Comparison of ENCODE assay signal across 22 mouse cellular contexts in genomic region chr9:8054831-8055230, GRCm38 (mm10). TPM values are rescaled to one million over a fixed set of nuclear protein-coding genes. Genes with fewer than 3 reads are reported as not detected.
DNase-seq lines count a peak whose midpoint lies in the region; ATAC-seq and TF ChIP-seq lines count a peak whose summit lies in the region.
"Had no signal": no experiment of that assay in that cellular context is flagged by ENCODE, and none has a peak within 500 bp of the region (broad histone marks: within the 10 kb centered on the region; RNA-seq: fewer than 3 reads in every experiment).

No protein-coding gene starts in this region.

- no peaks in the 10 kb centered on the region for H3K27me3 ChIP-seq in limb, embryonic 14.5 days (ENCODE audit: control insufficient read depth, insufficient read depth, low read length)
- H3K27me3 ChIP-seq in limb, embryonic 10.5 days (ENCODE audit: low read depth, poor library complexity, severe bottlenecking) = no peaks in the 10 kb centered on the region
- no peaks in the 10 kb centered on the region for H3K27me3 ChIP-seq in stomach, postnatal 0 days (ENCODE audit: control insufficient read depth, insufficient read depth, low read length)
- H3K27me3 ChIP-seq: embryonic facial prominence, embryonic 12.5 days; heart, embryonic 12.5 days; Patski had no signal

- H3K27ac ChIP-seq in limb, embryonic 14.5 days (replicated peaks; ENCODE audit: low read depth, low read length) = no peak overlapping the region
- no peak overlapping the region for H3K27ac ChIP-seq in limb, embryonic 10.5 days
- peak overlapping the region; percentile 37; the same call in 1 of the 2 replicates for H3K27ac ChIP-seq in ES-E14 (ENCODE audit: insufficient read depth, low read depth, low read length, poor library complexity, severe bottlenecking)
- H3K27ac ChIP-seq in stomach, postnatal 0 days (replicated peaks) = no peak overlapping the region
- H3K27ac ChIP-seq: embryonic facial prominence, embryonic 12.5 days; gastrocnemius, adult 2 months; hindbrain, embryonic 14.5 days; layer of hippocampus, adult 2 months had no signal

- DNase-seq in limb, embryonic 14.5 days (ENCODE audit: low spot score) = peak; percentile 26
- DNase-seq in limb, embryonic 10.5 days (ENCODE audit: low spot score) = no peak
- DNase-seq in ES-E14 (ENCODE audit: low read depth, low spot score) = no peak
- peak; percentile 7 for DNase-seq in forelimb bud, embryonic 11.5 days (ENCODE audit: low read depth, low spot score)
- DNase-seq in stomach, postnatal 0 days (ENCODE audit: low spot score) = no peak
- DNase-seq in kidney, postnatal 10 days = no peak
- DNase-seq: adrenal gland, postnatal 25 days; cerebellum, adult 11-12 months; gastrocnemius, adult 2 months; heart, postnatal 14 days; kidney, adult 11 months; kidney, postnatal 14 days; liver, postnatal 0 days; lung, postnatal 4 days; thymus, postnatal 25 days had no signal

- H3K4me2 ChIP-seq in limb, embryonic 14.5 days (replicated peaks; ENCODE audit: low read depth, low read length, severe bottlenecking) = no peak overlapping the region
- no peak overlapping the region for H3K4me2 ChIP-seq in stomach, postnatal 0 days (replicated peaks; ENCODE audit: low read depth)
- H3K4me2 ChIP-seq: embryonic facial prominence, embryonic 12.5 days; heart, embryonic 12.5 days; hindbrain, embryonic 14.5 days; midbrain, embryonic 11.5 days had no signal

- H3K4me3 ChIP-seq in limb, embryonic 14.5 days (replicated peaks; ENCODE audit: low read length) = no peak overlapping the region
- no peak overlapping the region for H3K4me3 ChIP-seq in limb, embryonic 10.5 days
- no peak overlapping the region for H3K4me3 ChIP-seq in ES-E14 (ENCODE audit: insufficient read depth in 1 of 2, low read depth in 1 of 2, low read length in 2 of 2, poor library complexity in 1 of 2, severe bottlenecking in 1 of 2)
- no peak overlapping the region for H3K4me3 ChIP-seq in stomach, postnatal 0 days (ENCODE audit: low read depth, low read length)
- H3K4me3 ChIP-seq: embryonic facial prominence, embryonic 12.5 days; gastrocnemius, adult 2 months; heart, embryonic 12.5 days; layer of hippocampus, adult 2 months had no signal

- no peaks in the 10 kb centered on the region for H3K9me3 ChIP-seq in limb, embryonic 14.5 days (ENCODE audit: control insufficient read depth, low read length)
- H3K9me3 ChIP-seq in limb, embryonic 10.5 days (replicated peaks) = no peaks in the 10 kb centered on the region
- H3K9me3 ChIP-seq in ES-E14 (ENCODE audit: control insufficient read depth, insufficient read depth, low read depth, low read length) = no peaks in the 10 kb centered on the region
- no peaks in the 10 kb centered on the region for H3K9me3 ChIP-seq in stomach, postnatal 0 days (ENCODE audit: control insufficient read depth, low read length)
- H3K9me3 ChIP-seq: embryonic facial prominence, embryonic 12.5 days; heart, embryonic 12.5 days had no signal

- no peaks in the 10 kb centered on the region for H3K4me1 ChIP-seq in limb, embryonic 14.5 days (ENCODE audit: control insufficient read depth, insufficient read depth, low read length)
- H3K4me1 ChIP-seq in limb, embryonic 10.5 days = no peaks in the 10 kb centered on the region
- peaks cover 4 to 9% of the 10 kb centered on the region in 2 experiments; a peak in 2 of 4 replicates for H3K4me1 ChIP-seq in ES-E14 (ENCODE audit: control insufficient read depth in 2 of 2, insufficient read depth in 2 of 2, low read length in 2 of 2, poor library complexity in 1 of 2)
- no peaks in the 10 kb centered on the region for H3K4me1 ChIP-seq in stomach, postnatal 0 days (replicated peaks; ENCODE audit: control insufficient read depth, insufficient read depth)
- H3K4me1 ChIP-seq: embryonic facial prominence, embryonic 12.5 days had no signal

- 13% methylated on average over 1 of the region's 1 CpGs for WGBS in limb, embryonic 14.5 days
- WGBS in limb, embryonic 10.5 days = 21% methylated on average over 1 of the region's 1 CpGs
- 14% methylated on average over 1 of the region's 1 CpGs for WGBS in stomach, postnatal 0 days

- TF ChIP-seq POLR2A in limb, embryonic 14.5 days (IDR thresholded peaks at IDR 0.05; ENCODE audit: borderline replicate concordance, extremely low read depth, insufficient read depth, insufficient read length) = no peak

- in situ Hi-C loops in ES-E14 (cut with MboI; ENCODE audit: low sequenced_read_pairs in 2 of 2, unreplicated experiment in 2 of 2) = no loop called here

- no peaks in the 10 kb centered on the region for H3K36me3 ChIP-seq in limb, embryonic 14.5 days (ENCODE audit: control insufficient read depth, insufficient read depth, low read length)
- H3K36me3 ChIP-seq in limb, embryonic 10.5 days = no peaks in the 10 kb centered on the region
- H3K36me3 ChIP-seq in ES-E14 (ENCODE audit: control insufficient read depth, insufficient read depth, low read length, poor library complexity, severe bottlenecking) = no peaks in the 10 kb centered on the region
- H3K36me3 ChIP-seq in stomach, postnatal 0 days (ENCODE audit: control insufficient read depth, insufficient read depth, low read length) = no peaks in the 10 kb centered on the region
- H3K36me3 ChIP-seq: embryonic facial prominence, embryonic 12.5 days; heart, embryonic 12.5 days had no signal

- TF ChIP-seq CTCF in stomach, postnatal 0 days (IDR thresholded peaks at IDR 0.05; ENCODE audit: low read depth) = no peak

- H3K9ac ChIP-seq in limb, embryonic 14.5 days (ENCODE audit: low read depth, low read length, severe bottlenecking) = no peak overlapping the region
- no peak overlapping the region for H3K9ac ChIP-seq in ES-E14 (ENCODE audit: insufficient read depth, low read depth, low read length, poor library complexity, severe bottlenecking)
- no peak overlapping the region for H3K9ac ChIP-seq in stomach, postnatal 0 days (ENCODE audit: low read length)
- H3K9ac ChIP-seq: embryonic facial prominence, embryonic 12.5 days; heart, embryonic 12.5 days; hindbrain, embryonic 14.5 days; liver, postnatal 0 days had no signal

- ATAC-seq in limb, embryonic 14.5 days (ENCODE audit: low FRiP score, low read depth) = no peak
- peak; percentile 61; the same call in 1 of the 2 replicates for ATAC-seq in stomach, postnatal 0 days (ENCODE audit: low FRiP score, low TSS enrichment)
- no peak for ATAC-seq in erythroblast, adult 5-6 weeks (replicated peaks; ENCODE audit: low FRiP score, poor library complexity, severe bottlenecking)
- ATAC-seq: liver, postnatal 0 days; Patski had no signal

- no peak for TF ChIP-seq EP300 in stomach, postnatal 0 days (optimal IDR thresholded peaks at IDR 0.05)

TF ChIP-seq in ES-E14, 5 proteins besides CTCF, POLR2A, EP300 and RAD21:
- no peak for TF ChIP-seq HCFC1 (IDR thresholded peaks at IDR 0.05; ENCODE audit: borderline replicate concordance, insufficient read depth, low read length)
- TF ChIP-seq ZC3H11A (IDR thresholded peaks at IDR 0.05; ENCODE audit: borderline replicate concordance, low read depth, low read length) = no peak
- TF ChIP-seq MAFK (IDR thresholded peaks at IDR 0.05; ENCODE audit: insufficient read depth, low read depth, low read length) = no peak
- TF ChIP-seq CHD2 (IDR thresholded peaks at IDR 0.05; ENCODE audit: low read depth, low read length) = no peak
- no peak for TF ChIP-seq ZNF384 (IDR thresholded peaks at IDR 0.05; ENCODE audit: low read depth, low read length)

RNA-seq across cellular contexts. Expression of gene Cfap300, which starts 12.2 kb away (rescaled TPM):
- 8.5 and 9.5 TPM in 2 replicates for polyA plus RNA-seq in limb, embryonic 14.5 days (2012; rRNA removed)
- polyA plus RNA-seq in limb, embryonic 14.5 days (2014; fragmentation: Nextera tagmentation; extraction: Ambion mirVana) = 11.5 and 12.5 TPM in 2 replicates
- polyA plus RNA-seq in limb, embryonic 10.5 days (2016; fragmentation: Nextera tagmentation; extraction: Ambion mirVana) = 15.2 and 18.1 TPM in 2 replicates
- 2.4 and 3.0 TPM in 2 replicates for total RNA-seq in ES-E14 (2012; rRNA removed)
- 3.3 and 3.7 TPM in 2 replicates for polyA plus RNA-seq in stomach, postnatal 0 days (2015; fragmentation: Nextera tagmentation; extraction: Ambion mirVana)
- not detected in 2 replicates for total RNA-seq in erythroblast, adult 5-6 weeks (2015; ENCODE audit: low replicate concordance)
- 2.9 TPM in 1 of 2 replicates, not detected in the other for total RNA-seq in erythroblast, adult 5-6 weeks (2017; ENCODE audit: low replicate concordance)

RNA-seq across cellular contexts. Expression of gene Yap1, which starts 50.4 kb away (rescaled TPM):
- polyA plus RNA-seq in limb, embryonic 14.5 days (2012; rRNA removed) = 75.0 and 87.4 TPM in 2 replicates
- 43.3 and 50.8 TPM in 2 replicates for polyA plus RNA-seq in limb, embryonic 14.5 days (2014; fragmentation: Nextera tagmentation; extraction: Ambion mirVana)
- polyA plus RNA-seq in limb, embryonic 10.5 days (2016; fragmentation: Nextera tagmentation; extraction: Ambion mirVana) = 49.6 and 55.6 TPM in 2 replicates
- total RNA-seq in ES-E14 (2012; rRNA removed) = 50.4 and 58.5 TPM in 2 replicates
- 13.6 and 16.0 TPM in 2 replicates for polyA plus RNA-seq in stomach, postnatal 0 days (2015; fragmentation: Nextera tagmentation; extraction: Ambion mirVana)
- not detected in 2 replicates for total RNA-seq in erythroblast, adult 5-6 weeks (2015; ENCODE audit: low replicate concordance)
- total RNA-seq in erythroblast, adult 5-6 weeks (2017; ENCODE audit: low replicate concordance) = not detected in 2 replicates

Comparison
In these comparisons a context has a peak if more than half of its experiments do, and no peak if none do; other contexts are left out.
1. DNase-seq: peak in limb, embryonic 14.5 days (single experiment) and forelimb bud, embryonic 11.5 days (single experiment); none in limb, embryonic 10.5 days (single experiment), ES-E14 (single experiment), stomach, postnatal 0 days (single experiment) and kidney, postnatal 10 days (single experiment).